In genomic region chr11:32607319-32607718, GRCm38 (mm10) we compare ENCODE assay signal across 16 mouse cellular contexts. TPM values are rescaled to one million over a fixed set of nuclear protein-coding genes. Genes with fewer than 3 reads are reported as not detected.
DNase-seq lines count a peak whose midpoint lies in the region; TF ChIP-seq lines count a peak whose summit lies in the region.
"Had no signal": no experiment of that assay in that cellular context is flagged by ENCODE, and none has a peak within 500 bp of the region (broad histone marks: within the 10 kb centered on the region; RNA-seq: fewer than 3 reads in every experiment).

No protein-coding gene starts in this region.

- H3K27ac ChIP-seq in small intestine, adult 2 months (ENCODE audit: insufficient read depth, low read depth, low read length), result peak overlapping the region; percentile 46; the same call in 1 of the 2 replicates
- H3K27ac ChIP-seq: embryonic facial prominence, embryonic 12.5 days; forebrain, embryonic 12.5 days; gastrocnemius, adult 2 months; limb, embryonic 13.5 days; lung, embryonic 15.5 days; midbrain, embryonic 13.5 days had no signal

- H3K4me3 ChIP-seq in small intestine, adult 2 months (ENCODE audit: low read depth, low read length), result no peak overlapping the region
- H3K4me3 ChIP-seq: embryonic facial prominence, embryonic 12.5 days; forebrain, embryonic 12.5 days; gastrocnemius, adult 2 months; limb, embryonic 13.5 days; lung, embryonic 15.5 days; midbrain, embryonic 13.5 days had no signal

- H3K27me3 ChIP-seq in small intestine, adult 2 months (ENCODE audit: control insufficient read depth, insufficient read depth, low read length), result no peaks in the 10 kb centered on the region
- H3K27me3 ChIP-seq: embryonic facial prominence, embryonic 12.5 days; forebrain, embryonic 12.5 days; limb, embryonic 13.5 days; lung, embryonic 15.5 days; midbrain, embryonic 13.5 days had no signal

- TF ChIP-seq POLR2A in small intestine, adult 2 months (IDR thresholded peaks at IDR 0.05; ENCODE audit: low read depth, low read length), result no peak

- H3K36me3 ChIP-seq in small intestine, adult 2 months (ENCODE audit: control insufficient read depth, insufficient read depth, low read length), result peaks cover 14% of the 10 kb centered on the region
- H3K36me3 ChIP-seq: embryonic facial prominence, embryonic 12.5 days; forebrain, embryonic 12.5 days; limb, embryonic 13.5 days; lung, embryonic 15.5 days; midbrain, embryonic 13.5 days had no signal

- intact Hi-C loops in heart, postnatal 25 days (cut with DNase I), result no loop called here
- intact Hi-C loops in heart, postnatal 10 days (cut with DNase I), result no loop called here

- TF ChIP-seq CTCF in small intestine, adult 2 months (IDR thresholded peaks at IDR 0.05; ENCODE audit: extremely low read depth, insufficient read length, insufficient replicate concordance, low read depth, low read length), result no peak

- DNase-seq in heart, adult 18-20 months, result peak; percentile 53 to 81
- DNase-seq in heart, postnatal 25 days (ENCODE audit: low spot score), result no peak
- DNase-seq in lung, postnatal 25 days (ENCODE audit: low spot score), result peak; percentile 34
- DNase-seq in lung, postnatal 10 days, result no peak
- DNase-seq in heart, postnatal 10 days, result peak; percentile 36 to 47
- no peak for DNase-seq in T-cell, adult 2 months (ENCODE audit: low spot score)
- DNase-seq in thymus, postnatal 25 days, result no peak
- DNase-seq: cerebellum, postnatal 25 days; gastrocnemius, adult 2 months; thymus, adult 18-20 months had no signal

- H3K4me1 ChIP-seq in small intestine, adult 2 months (ENCODE audit: control insufficient read depth, insufficient read depth, insufficient read length, low read length), result peaks cover 17% of the 10 kb centered on the region

RNA-seq across cellular contexts. Expression of gene Fbxw11, which starts 35.2 kb away (rescaled TPM):
- 10 to 100 TPM; 47.4 to 52.1 TPM for total RNA-seq in heart, adult 18-20 months (2021)
- total RNA-seq in heart, postnatal 25 days (2021), result 10 to 100 TPM; 50.1 to 51.0 TPM
- 10 to 100 TPM; 65.4 to 67.4 TPM for total RNA-seq in heart, postnatal 10 days (2021)
- 17.3 and 29.8 TPM in 2 replicates for polyA plus RNA-seq in small intestine, adult 2 months (2012; rRNA removed)

Comparison
In these comparisons a context has a peak if more than half of its experiments do, and no peak if none do; other contexts are left out.
1. DNase-seq: peak in heart, adult 18-20 months (2 of 2), lung, postnatal 25 days (single experiment) and heart, postnatal 10 days (2 of 2); none in heart, postnatal 25 days (single experiment), lung, postnatal 10 days (single experiment), T-cell, adult 2 months (single experiment) and thymus, postnatal 25 days (single experiment).